28 mouse cellular contexts compared by ENCODE assay signal in genomic region chr10:80004233-80004705, GRCm38 (mm10). TPM values are rescaled to one million over a fixed set of nuclear protein-coding genes. Genes with fewer than 3 reads are reported as not detected.
A peak's percentile ranks its signal among the peaks of the same experiment; 100 is the strongest.
DNase-seq lines count a peak whose midpoint lies in the region; ATAC-seq and TF ChIP-seq lines count a peak whose summit lies in the region.
"Had no signal": no experiment of that assay in that cellular context is flagged by ENCODE, and none has a peak within 500 bp of the region (broad histone marks: within the 10 kb centered on the region; RNA-seq: fewer than 3 reads in every experiment).

No protein-coding gene starts in this region.

- no peak for DNase-seq in liver, postnatal 0 days
- DNase-seq in adrenal gland, adult 2 months = peak; percentile 87
- peak; percentile 81 for DNase-seq in adrenal gland, postnatal 14 days
- DNase-seq in right cerebral cortex, postnatal 4 days = no peak
- DNase-seq in gastrocnemius, adult 2 months = no peak
- DNase-seq: B cell, adult 2 months; cerebellum, adult 18-20 months; cerebellum, postnatal 25 days; gastrocnemius, postnatal 14 days; kidney, adult 11 months; kidney, postnatal 14 days; liver, embryonic 13.5 days; lung, postnatal 36 days had no signal

- no peak overlapping the region for H3K4me3 ChIP-seq in liver, embryonic 12.5 days
- H3K4me3 ChIP-seq in liver, postnatal 0 days (ENCODE audit: low read depth, low read length) = no peak overlapping the region
- no peak overlapping the region for H3K4me3 ChIP-seq in gastrocnemius, adult 2 months
- H3K4me3 ChIP-seq: embryonic facial prominence, embryonic 10.5 days; embryonic facial prominence, embryonic 15.5 days; forebrain, embryonic 13.5 days; heart, embryonic 15.5 days; hindbrain, embryonic 13.5 days; left cerebral cortex, adult 2 months; limb, embryonic 12.5 days; liver, embryonic 13.5 days; lung, embryonic 15.5 days; myocyte; neural tube, embryonic 12.5 days had no signal

- peak overlapping the region; percentile 72 for H3K27ac ChIP-seq in liver, embryonic 12.5 days
- no peak overlapping the region for H3K27ac ChIP-seq in liver, postnatal 0 days (ENCODE audit: low read depth)
- no peak overlapping the region for H3K27ac ChIP-seq in gastrocnemius, adult 2 months
- H3K27ac ChIP-seq: embryonic facial prominence, embryonic 10.5 days; forebrain, embryonic 13.5 days; heart, embryonic 15.5 days; hindbrain, embryonic 13.5 days; left cerebral cortex, adult 2 months; limb, embryonic 12.5 days; lung, embryonic 15.5 days; neural tube, embryonic 12.5 days had no signal

- peaks cover 91% of the 10 kb centered on the region for H3K36me3 ChIP-seq in liver, embryonic 12.5 days
- H3K36me3 ChIP-seq in liver, postnatal 0 days (replicated peaks; ENCODE audit: insufficient read depth, low read length) = peaks cover 39% of the 10 kb centered on the region
- H3K36me3 ChIP-seq: limb, embryonic 12.5 days had no signal

- TF ChIP-seq CTCF in liver, postnatal 0 days (IDR thresholded peaks at IDR 0.05; ENCODE audit: low read depth) = no peak
- TF ChIP-seq CTCF in gastrocnemius, adult 2 months (IDR thresholded peaks at IDR 0.05) = no peak

- TF ChIP-seq EP300 in liver, postnatal 0 days (IDR thresholded peaks at IDR 0.05; ENCODE audit: low read depth) = no peak

- H3K4me2 ChIP-seq in liver, embryonic 12.5 days = no peak overlapping the region; the same call in 1 of the 2 replicates
- no peak overlapping the region for H3K4me2 ChIP-seq in liver, postnatal 0 days (ENCODE audit: low read depth, low read length)
- H3K4me2 ChIP-seq: embryonic facial prominence, embryonic 15.5 days; forebrain, embryonic 13.5 days; heart, embryonic 15.5 days; hindbrain, embryonic 13.5 days; limb, embryonic 12.5 days; lung, embryonic 15.5 days; midbrain, embryonic 11.5 days; neural tube, embryonic 12.5 days had no signal

- H3K9ac ChIP-seq in liver, embryonic 12.5 days = peak overlapping the region; percentile 22; the same call in 1 of the 2 replicates
- H3K9ac ChIP-seq in liver, postnatal 0 days (replicated peaks) = no peak overlapping the region
- H3K9ac ChIP-seq: embryonic facial prominence, embryonic 15.5 days; forebrain, embryonic 13.5 days; heart, embryonic 15.5 days; hindbrain, embryonic 13.5 days; limb, embryonic 12.5 days; lung, embryonic 15.5 days; neural tube, embryonic 12.5 days had no signal

- H3K4me1 ChIP-seq in liver, embryonic 12.5 days = peaks cover 56% of the 10 kb centered on the region
- H3K4me1 ChIP-seq in liver, postnatal 0 days (ENCODE audit: insufficient read depth) = peaks cover 14% of the 10 kb centered on the region
- H3K4me1 ChIP-seq: forebrain, embryonic 13.5 days had no signal

- WGBS in liver, embryonic 12.5 days (ENCODE audit: insufficient replicate concordance) = 69% methylated on average over 8 of the region's 8 CpGs
- 76% methylated on average over 8 of the region's 8 CpGs for WGBS in liver, postnatal 0 days (ENCODE audit: insufficient replicate concordance)

- intact Hi-C loops in gastrocnemius, adult 2 months (cut with DNase I) = no loop called here

- H3K27me3 ChIP-seq in liver, embryonic 12.5 days (replicated peaks) = peaks cover 6% of the 10 kb centered on the region
- H3K27me3 ChIP-seq in liver, postnatal 0 days (ENCODE audit: insufficient read depth, low read length) = no peaks in the 10 kb centered on the region
- H3K27me3 ChIP-seq: embryonic facial prominence, embryonic 15.5 days; Patski had no signal

- H3K9me3 ChIP-seq in liver, embryonic 12.5 days (replicated peaks) = no peaks in the 10 kb centered on the region
- H3K9me3 ChIP-seq in liver, postnatal 0 days (ENCODE audit: low read length) = no peaks in the 10 kb centered on the region
- H3K9me3 ChIP-seq: embryonic facial prominence, embryonic 10.5 days; embryonic facial prominence, embryonic 15.5 days; forebrain, embryonic 13.5 days; heart, embryonic 15.5 days; limb, embryonic 12.5 days; liver, embryonic 13.5 days; lung, embryonic 15.5 days; neural tube, embryonic 12.5 days had no signal

- no peak; the same call in 1 of the 2 replicates for ATAC-seq in liver, embryonic 12.5 days
- no peak for ATAC-seq in liver, postnatal 0 days
- ATAC-seq: forebrain, embryonic 13.5 days; Patski had no signal

RNA-seq across cellular contexts. Expression of gene Abca7, which starts 8.0 kb away (rescaled TPM):
- 10.5 and 12.1 TPM in 2 replicates for polyA plus RNA-seq in liver, embryonic 12.5 days (2016; fragmentation: Nextera tagmentation; extraction: Ambion mirVana)
- polyA plus RNA-seq in liver, postnatal 0 days (2015; fragmentation: Nextera tagmentation; extraction: Ambion mirVana) = 2.5 and 3.1 TPM in 2 replicates
- 10 to 100 TPM; 18.4 to 22.9 TPM for total RNA-seq in adrenal gland, adult 2 months (2021)
- 28.6 TPM in 2 replicates for polyA plus RNA-seq in adrenal gland, adult 2 months (2012; rRNA removed)
- total RNA-seq in adrenal gland, postnatal 14 days (2021) = 18.7 and 20.7 TPM in 2 replicates
- 1 to 10 TPM; 6.7 to 7.2 TPM for total RNA-seq in gastrocnemius, adult 2 months (2021)

RNA-seq across cellular contexts. Expression of gene Arhgap45, which starts 12.2 kb away (rescaled TPM):
- 22.3 and 22.8 TPM in 2 replicates for polyA plus RNA-seq in liver, embryonic 12.5 days (2016; fragmentation: Nextera tagmentation; extraction: Ambion mirVana)
- polyA plus RNA-seq in liver, postnatal 0 days (2015; fragmentation: Nextera tagmentation; extraction: Ambion mirVana) = 12.1 and 14.2 TPM in 2 replicates
- 1 to 10 TPM; 3.9 to 6.7 TPM for total RNA-seq in adrenal gland, adult 2 months (2021)
- polyA plus RNA-seq in adrenal gland, adult 2 months (2012; rRNA removed) = 11.0 and 14.6 TPM in 2 replicates
- total RNA-seq in adrenal gland, postnatal 14 days (2021) = 6.3 and 27.9 TPM in 2 replicates
- 1 to 10 TPM in 1 of 2 experiments, under 1 TPM in 1; 0.97 to 1.4 TPM for total RNA-seq in gastrocnemius, adult 2 months (2021)

RNA-seq across cellular contexts. Expression of gene Cnn2, which starts 15.9 kb away (rescaled TPM):
- polyA plus RNA-seq in liver, embryonic 12.5 days (2016; fragmentation: Nextera tagmentation; extraction: Ambion mirVana) = 68.2 and 75.4 TPM in 2 replicates
- 40.7 and 42.8 TPM in 2 replicates for polyA plus RNA-seq in liver, postnatal 0 days (2015; fragmentation: Nextera tagmentation; extraction: Ambion mirVana)
- 10 to 100 TPM; 29.5 to 50.1 TPM for total RNA-seq in adrenal gland, adult 2 months (2021)
- 53.0 and 58.8 TPM in 2 replicates for polyA plus RNA-seq in adrenal gland, adult 2 months (2012; rRNA removed)
- 40.2 and 55.9 TPM in 2 replicates for total RNA-seq in adrenal gland, postnatal 14 days (2021)
- total RNA-seq in gastrocnemius, adult 2 months (2021) = 1 to 10 TPM; 3.9 to 9.7 TPM

RNA-seq across cellular contexts. Expression of gene Tmem259, which starts 20.1 kb away (rescaled TPM):
- polyA plus RNA-seq in liver, embryonic 12.5 days (2016; fragmentation: Nextera tagmentation; extraction: Ambion mirVana) = 17.2 and 17.5 TPM in 2 replicates
- 13.2 and 14.5 TPM in 2 replicates for polyA plus RNA-seq in liver, postnatal 0 days (2015; fragmentation: Nextera tagmentation; extraction: Ambion mirVana)
- 100 to 1,000 TPM; 142 to 143 TPM for total RNA-seq in adrenal gland, adult 2 months (2021)
- 619 and 624 TPM in 2 replicates for polyA plus RNA-seq in adrenal gland, adult 2 months (2012; rRNA removed)
- total RNA-seq in adrenal gland, postnatal 14 days (2021) = 141 and 157 TPM in 2 replicates
- total RNA-seq in gastrocnemius, adult 2 months (2021) = 10 to 100 TPM; 70.9 to 75.1 TPM

RNA-seq across cellular contexts. Expression of gene Grin3b, which starts 33.8 kb away (rescaled TPM):
- 0.14 TPM in 2 replicates for polyA plus RNA-seq in liver, embryonic 12.5 days (2016; fragmentation: Nextera tagmentation; extraction: Ambion mirVana)
- polyA plus RNA-seq in liver, postnatal 0 days (2015; fragmentation: Nextera tagmentation; extraction: Ambion mirVana) = 0.05 TPM in 1 of 2 replicates, not detected in the other
- under 1 TPM in 1 of 2 experiments, not detected in 1; 0.31 TPM for total RNA-seq in adrenal gland, adult 2 months (2021)
- 0.09 and 0.17 TPM in 2 replicates for polyA plus RNA-seq in adrenal gland, adult 2 months (2012; rRNA removed)
- total RNA-seq in adrenal gland, postnatal 14 days (2021) = not detected in 2 replicates
- total RNA-seq in gastrocnemius, adult 2 months (2021) = under 1 TPM; 0.25 to 0.28 TPM
- total RNA-seq: granulocyte monocyte progenitor cell, adult 5-6 weeks had no signal
- polyA plus RNA-seq: small intestine, adult 2 months had no signal

Comparison
In these comparisons a context has a peak if more than half of its experiments do, and no peak if none do; other contexts are left out.
1. DNase-seq: peak in adrenal gland, adult 2 months (single experiment) and adrenal gland, postnatal 14 days (single experiment); none in liver, postnatal 0 days (single experiment), right cerebral cortex, postnatal 4 days (single experiment) and gastrocnemius, adult 2 months (single experiment).